Mouse (Mus musculus) forebrain, embryonic 14.5 days (tissue): ENCODE results near the gene Gmeb1. TPM values are rescaled to one million over a fixed set of nuclear protein-coding genes. Genes with fewer than 3 reads are reported as not detected.

Source experiments
- ATAC-seq: fragments of 200-750 bp; cut with Nextera tagmentation; 2 replicates; pipeline ENCODE4 v1.8.0; 2017; ENCODE audit warnings: mild to moderate bottlenecking, moderate library complexity
- DNase-seq: peaks from one replicate; pipeline ENCODE4 v3.0.0-alpha.2; 2015; ENCODE audit warnings: low spot score
- H3K27ac ChIP-seq: fragments of 300-500 bp; sonication (generic); 2 replicates; pipeline ENCODE4 v1.5.1; 2014; ENCODE audit warnings: low read depth, mild to moderate bottlenecking, control low read depth, low read length, moderate library complexity
- H3K27me3 ChIP-seq: fragments of 300-500 bp; sonication (generic); replicated peaks from 2 replicates; pipeline ENCODE4 v1.6.1; 2014; ENCODE audit warnings: low read length, control low read depth, mixed read lengths; ENCODE audit not compliant: control insufficient read depth, insufficient read depth
- H3K36me3 ChIP-seq: fragments of 300-500 bp; sonication (generic); 2 replicates; pipeline ENCODE4 v1.6.1; 2014; ENCODE audit warnings: low read length, control low read depth; ENCODE audit not compliant: control insufficient read depth, insufficient read depth
- H3K4me1 ChIP-seq: fragments of 300-500 bp; sonication (generic); 2 replicates; pipeline ENCODE4 v1.6.1; 2014; ENCODE audit warnings: antibody characterized with exemption, low read length, control low read depth; ENCODE audit not compliant: control insufficient read depth, insufficient read depth
- H3K4me2 ChIP-seq: fragments of 300-500 bp; sonication (generic); 2 replicates; pipeline ENCODE4 v1.6.1; 2014; ENCODE audit warnings: mild to moderate bottlenecking, control low read depth, low read length
- H3K4me3 ChIP-seq: fragments of 300-500 bp; sonication (generic); 2 replicates; pipeline ENCODE4 v1.5.1; 2014; ENCODE audit warnings: low read depth, low read length, control low read depth
- H3K9ac ChIP-seq: fragments of 300-500 bp; sonication (generic); 2 replicates; pipeline ENCODE4 v1.6.1; 2014; ENCODE audit warnings: mild to moderate bottlenecking, low read length, control low read depth, moderate library complexity
- H3K9me3 ChIP-seq: fragments of 300-500 bp; sonication (generic); replicated peaks from 2 replicates; pipeline ENCODE4 v1.6.1; 2016; ENCODE audit warnings: low read length, control low read depth, mixed read lengths; ENCODE audit not compliant: control insufficient read depth
- WGBS: fragments of 180-500 bp; shearing (Covaris S2); extraction: QIAGEN DNeasy Blood & Tissue Kit; methylation state at CpG from one replicate; pipeline ENCODE4 v1.1.7; 2014; 5-methylcytosine and 5-hydroxymethylcytosine counted together
- polyA plus RNA-seq: library from polyadenylated mRNA; unstranded; fragments of >200 nt; fragmentation: Nextera tagmentation; extraction: Ambion mirVana; gene quantifications from 2 replicates; pipeline ENCODE4 v1.2.1, GENCODE M21; 2014

Gene Gmeb1
- polyA plus RNA-seq, 1 experiment from 2014 or later = 26.6 TPM

GRCm38 (mm10) chr4:132262358-132262616 lies 885 bp upstream of the Gmeb1 start:
- no peak overlapping the region for H3K4me2 ChIP-seq
- WGBS = 74% methylated on average over 5 of the region's 5 CpGs
- H3K27ac ChIP-seq = no peak overlapping the region

GRCm38 (mm10) chr4:132260404-132261379 lies 710 bp downstream of the Gmeb1 start:
- Histone ChIP-seq H3K4me3 (peak overlapping the region; percentile 79), H3K9ac (peak overlapping the region; percentile 96), H3K4me2 (peak overlapping the region; percentile 91), H3K4me1 (peaks cover 8% of the 10 kb centered on the region), H3K9me3 (no peaks in the 10 kb centered on the region), H3K27me3 (no peaks in the 10 kb centered on the region), H3K36me3 (no peaks in the 10 kb centered on the region), H3K27ac (peak overlapping the region; percentile 89)
- WGBS = 4% methylated on average over 27 of the region's 64 CpGs
- ATAC-seq (peak; percentile 60), DNase-seq (peak; percentile 66)

More at GRCm38 (mm10) chr4:132262358-132262616, 885 bp upstream of the Gmeb1 start:
- Histone ChIP-seq H3K4me3 (no peak overlapping the region), H3K4me1 (peaks cover 8% of the 10 kb centered on the region), H3K9ac (no peak overlapping the region), H3K27me3 (no peaks in the 10 kb centered on the region), H3K36me3 (no peaks in the 10 kb centered on the region), H3K9me3 (no peaks in the 10 kb centered on the region)
- no peak for DNase-seq
- no peak for ATAC-seq

GRCm38 (mm10) chr4:132259248-132259647 lies 2.2 kb downstream of the Gmeb1 start:
- H3K4me3 ChIP-seq = no peak overlapping the region
- H3K9ac ChIP-seq = 0 out of 2 replicates have a peak overlapping the region, but pooled peaks have one; percentile 8

GRCm38 (mm10) chr4:132256384-132256783 lies 5.0 kb downstream of the Gmeb1 start:
- Histone ChIP-seq H3K27me3 (no peaks in the 10 kb centered on the region), H3K36me3 (peaks cover 5% of the 10 kb centered on the region; the same call in 1 of the 2 replicates), H3K4me3 (no peak overlapping the region), H3K9me3 (no peaks in the 10 kb centered on the region), H3K27ac (no peak overlapping the region), H3K4me2 (no peak overlapping the region), H3K9ac (no peak overlapping the region), H3K4me1 (peaks cover 8% of the 10 kb centered on the region)
- no peak for DNase-seq
- no peak for ATAC-seq
- WGBS = 94% methylated on average over 3 of the region's 3 CpGs

More at GRCm38 (mm10) chr4:132259248-132259647, 2.2 kb downstream of the Gmeb1 start:
- DNase-seq = no peak
- Histone ChIP-seq H3K9me3 (no peaks in the 10 kb centered on the region), H3K27me3 (no peaks in the 10 kb centered on the region), H3K4me2 (no peak overlapping the region; the same call in 1 of the 2 replicates), H3K27ac (no peak overlapping the region), H3K36me3 (no peaks in the 10 kb centered on the region), H3K4me1 (peaks cover 8% of the 10 kb centered on the region)
- ATAC-seq = no peak
- WGBS = 92% methylated on average over 4 of the region's 4 CpGs

GRCm38 (mm10) chr4:132254986-132255385 lies 6.4 kb downstream of the Gmeb1 start:
- H3K27ac ChIP-seq = no peak overlapping the region
- no peak overlapping the region for H3K4me3 ChIP-seq
- 79% methylated on average over 3 of the region's 3 CpGs for WGBS
- ATAC-seq = no peak
- no peak overlapping the region for H3K4me2 ChIP-seq
- H3K27me3 ChIP-seq = no peaks in the 10 kb centered on the region
- H3K4me1 ChIP-seq = peaks cover 3% of the 10 kb centered on the region
- H3K9me3 ChIP-seq = no peaks in the 10 kb centered on the region
- DNase-seq = no peak
- no peak overlapping the region for H3K9ac ChIP-seq
- peaks cover 16% of the 10 kb centered on the region for H3K36me3 ChIP-seq

- no peak overlapping the region for H3K27ac ChIP-seq
- WGBS = 82% methylated on average over 2 of the region's 2 CpGs
- ATAC-seq = no peak
These were observed 7.8 kb downstream of the Gmeb1 start for GRCm38 (mm10) chr4:132253622-132254021.

GRCm38 (mm10) chr4:132253128-132253527 lies 8.3 kb downstream of the Gmeb1 start:
- Histone ChIP-seq H3K36me3 (peaks cover 32% of the 10 kb centered on the region), H3K9ac (no peak overlapping the region), H3K4me1 (no peaks in the 10 kb centered on the region), H3K27ac (no peak overlapping the region), H3K9me3 (no peaks in the 10 kb centered on the region), H3K27me3 (no peaks in the 10 kb centered on the region), H3K4me2 (no peak overlapping the region), H3K4me3 (no peak overlapping the region)
- ATAC-seq (no peak), DNase-seq (no peak)
- 89% methylated on average over 8 of the region's 8 CpGs for WGBS

More at GRCm38 (mm10) chr4:132253622-132254021, 7.8 kb downstream of the Gmeb1 start:
- no peaks in the 10 kb centered on the region for H3K27me3 ChIP-seq
- no peaks in the 10 kb centered on the region for H3K9me3 ChIP-seq
- H3K4me2 ChIP-seq = no peak overlapping the region
- H3K36me3 ChIP-seq = peaks cover 28% of the 10 kb centered on the region
- DNase-seq = no peak
- no peaks in the 10 kb centered on the region for H3K4me1 ChIP-seq
- H3K4me3 ChIP-seq = no peak overlapping the region
- H3K9ac ChIP-seq = no peak overlapping the region

- H3K4me2 ChIP-seq = no peak overlapping the region
- peaks cover 45% of the 10 kb centered on the region for H3K36me3 ChIP-seq
- no peaks in the 10 kb centered on the region for H3K9me3 ChIP-seq
- no peak overlapping the region for H3K27ac ChIP-seq
- H3K4me3 ChIP-seq = no peak overlapping the region
- H3K9ac ChIP-seq = no peak overlapping the region
- WGBS = 96% methylated on average over 9 of the region's 9 CpGs
- ATAC-seq (no peak), DNase-seq (no peak)
- no peaks in the 10 kb centered on the region for H3K4me1 ChIP-seq
- no peaks in the 10 kb centered on the region for H3K27me3 ChIP-seq
These were observed 9.8 kb downstream of the Gmeb1 start for GRCm38 (mm10) chr4:132251596-132251995.

GRCm38 (mm10) chr4:132247451-132247997 lies 13.9 kb downstream of the Gmeb1 start:
- DNase-seq (no peak), ATAC-seq (no peak)
- no peak overlapping the region for H3K27ac ChIP-seq
- WGBS = 81% methylated on average over 5 of the region's 5 CpGs
- H3K36me3 ChIP-seq = peaks cover 74% of the 10 kb centered on the region
- no peak overlapping the region for H3K9ac ChIP-seq
- no peak overlapping the region for H3K4me2 ChIP-seq
- H3K9me3 ChIP-seq = no peaks in the 10 kb centered on the region
- H3K4me3 ChIP-seq = no peak overlapping the region
- H3K4me1 ChIP-seq = no peaks in the 10 kb centered on the region
- no peaks in the 10 kb centered on the region for H3K27me3 ChIP-seq
